Mouse (Mus musculus) bone marrow, adult 2 months (tissue): ENCODE results near the gene Lca5l. TPM values are rescaled to one million over a fixed set of nuclear protein-coding genes. Genes with fewer than 3 reads are reported as not detected.

Source experiments
- H3K27ac ChIP-seq: fragments of 200-500 bp; 2 replicates; pipeline ENCODE4 v1.5.1; 2012; ENCODE audit warnings: low read depth, mild to moderate bottlenecking, control low read depth, inconsistent platforms, low read length; ENCODE audit not compliant: control insufficient read depth, poor library complexity, insufficient read depth
- H3K4me1 ChIP-seq: fragments of 200-500 bp; 2 replicates; pipeline ENCODE4 v1.6.1; 2011; ENCODE audit warnings: low read length; ENCODE audit not compliant: control insufficient read depth, insufficient read depth
- H3K4me3 ChIP-seq: fragments of 200-500 bp; replicated peaks from 2 replicates; pipeline ENCODE3; 2011; ENCODE audit warnings: mild to moderate bottlenecking, low read depth, low read length, control low read depth; ENCODE audit not compliant: control insufficient read depth
- CTCF ChIP-seq: fragments of 200-500 bp; IDR thresholded peaks from 2 replicates; pipeline ENCODE4 v1.5.1; 2011; ENCODE audit warnings: low read length, control low read depth; ENCODE audit not compliant: control insufficient read depth, insufficient read depth
- POLR2A ChIP-seq: fragments of 200-500 bp; IDR thresholded peaks from 2 replicates; pipeline ENCODE4 v1.6.1; 2011; ENCODE audit warnings: low read depth, mild to moderate bottlenecking, control low read depth, low read length, borderline replicate concordance; ENCODE audit not compliant: control insufficient read depth
- WGBS: fragments of 180-500 bp; shearing (Covaris S2); methylation state at CpG from one replicate; pipeline ENCODE4 v1.1.7; 2018; 5-methylcytosine and 5-hydroxymethylcytosine counted together
- polyA plus RNA-seq: library from polyadenylated mRNA; stranded (reverse); fragments of >200 nt; gene quantifications from 2 replicates; pipeline ENCODE4 v1.2.4, GENCODE M21; 2011; ENCODE audit warnings: low replicate concordance; ENCODE audit not compliant: missing spikeins, insufficient read depth, insufficient read length

Gene Lca5l
- polyA plus RNA-seq, 1 experiment, result 1.3 TPM

- Histone ChIP-seq H3K4me1 (no peaks in the 10 kb centered on the region; the same call in 1 of the 2 replicates), H3K4me3 (peak overlapping the region; percentile 71), H3K27ac (peak overlapping the region; percentile 75)
- 1% methylated on average over 50 of the region's 52 CpGs for WGBS
- TF ChIP-seq CTCF (no peak), POLR2A (no peak)
Observed at GRCm38 (mm10) chr16:96127288-96127656, 64.8 kb downstream of the Lca5l start.

- WGBS, result 12% methylated on average over 19 of the region's 19 CpGs
- H3K27ac ChIP-seq, result no peak overlapping the region; the same call in 1 of the 2 replicates
- peak overlapping the region; percentile 71 for H3K4me3 ChIP-seq
- no peaks in the 10 kb centered on the region; the same call in 1 of the 2 replicates for H3K4me1 ChIP-seq
- TF ChIP-seq POLR2A (no peak), CTCF (no peak)
Observed at GRCm38 (mm10) chr16:96126684-96127171, 65.3 kb downstream of the Lca5l start.

- Histone ChIP-seq H3K27ac (no peak overlapping the region), H3K4me1 (no peaks in the 10 kb centered on the region), H3K4me3 (no peak overlapping the region)
- TF ChIP-seq POLR2A (no peak), CTCF (no peak)
- 56% methylated on average over 4 of the region's 4 CpGs for WGBS
Observed at GRCm38 (mm10) chr16:96120022-96120623, 71.9 kb downstream of the Lca5l start.

GRCm38 (mm10) chr16:96114729-96115128 lies 77.3 kb downstream of the Lca5l start:
- Histone ChIP-seq H3K4me3 (no peak overlapping the region), H3K27ac (no peak overlapping the region), H3K4me1 (no peaks in the 10 kb centered on the region)
- no peak for TF ChIP-seq CTCF
- no peak for TF ChIP-seq POLR2A
- 35% methylated on average over 4 of the region's 4 CpGs for WGBS

- TF ChIP-seq POLR2A (no peak), CTCF (peak; percentile 56; the same call in 1 of the 2 replicates)
- WGBS, result 54% methylated on average over 2 of the region's 2 CpGs
- H3K4me3 ChIP-seq, result no peak overlapping the region
- H3K27ac ChIP-seq, result no peak overlapping the region
- no peaks in the 10 kb centered on the region; the same call in 1 of the 2 replicates for H3K4me1 ChIP-seq
Observed at GRCm38 (mm10) chr16:96112769-96113168, 79.3 kb downstream of the Lca5l start.

GRCm38 (mm10) chr16:96110655-96111345 lies 81.3 kb downstream of the Lca5l start:
- Histone ChIP-seq H3K27ac (peak overlapping the region; percentile 39; the same call in 1 of the 2 replicates), H3K4me1 (no peaks in the 10 kb centered on the region; the same call in 1 of the 2 replicates), H3K4me3 (no peak overlapping the region)
- TF ChIP-seq CTCF (no peak), POLR2A (no peak)
- 29% methylated on average over 5 of the region's 5 CpGs for WGBS

- TF ChIP-seq POLR2A, result no peak
- TF ChIP-seq CTCF, result no peak
- Histone ChIP-seq H3K4me3 (no peak overlapping the region), H3K4me1 (no peaks in the 10 kb centered on the region; the same call in 1 of the 2 replicates), H3K27ac (peak overlapping the region; percentile 57; the same call in 1 of the 2 replicates)
- 47% methylated on average over 4 of the region's 4 CpGs for WGBS
Observed at GRCm38 (mm10) chr16:96109673-96110072, 82.4 kb downstream of the Lca5l start.

Other genes starting within 250 kb of the Lca5l start
- 17.4 and 26.4 TPM in 2 replicates for gene Psmg1, start 201.3 kb downstream of the Lca5l start, polyA plus RNA-seq
- 27.9 and 47.0 TPM in 2 replicates for gene Brwd1, start 109.7 kb downstream of the Lca5l start, polyA plus RNA-seq
- gene Hmgn1, start 64.5 kb downstream of the Lca5l start, polyA plus RNA-seq, result 53.4 and 102 TPM in 2 replicates
- gene Wrb, start 46.9 kb downstream of the Lca5l start, polyA plus RNA-seq, result 3.4 and 9.9 TPM in 2 replicates
- gene Sh3bgr, start 8.2 kb upstream of the Lca5l start, polyA plus RNA-seq, result 2.7 and 7.6 TPM in 2 replicates
- gene B3galt5, start 43.5 kb upstream of the Lca5l start, polyA plus RNA-seq, result 0.37 and 0.50 TPM in 2 replicates